Mouse (Mus musculus) gastrocnemius, postnatal 36 days (tissue): ENCODE data around the gene Ntm. TPM values are rescaled to one million over a fixed set of nuclear protein-coding genes. Genes with fewer than 3 reads are reported as not detected.

Experiments used
- DNase-seq, 2 experiments: peaks; one replicate each; pipeline ENCODE4 v3.0.0; 2022
- intact Hi-C: fragments of 180-260 bp; cut with DNase I; formaldehyde crosslinking; loops from one replicate; pipeline ENCODE4 v1.15.1; 2025
- long read RNA-seq, 2 experiments: library from polyadenylated mRNA; stranded (forward); transcript quantifications; one replicate each; pipeline ENCODE4 v2.0.0; 2021
- total RNA-seq, 2 experiments: library from RNA; stranded (reverse); gene quantifications; 2 replicates each; pipeline ENCODE4 v1.2.3; 2021

Gene Ntm
- 1 to 10 TPM in 1 of 2 experiments, under 1 TPM in 1; 0.64 to 1.5 TPM for total RNA-seq
- long read RNA-seq, experiment 1 = 0 reads
- long read RNA-seq, experiment 2, partial matches to known transcripts = 0 of 1 reads
- long read RNA-seq, experiment 2, other reads (novel, unspliced or antisense) = 1 of 1 reads

- intact Hi-C loops = no loop called here
- no peak for DNase-seq
These were observed at the start of gene Ntm for GRCm38 (mm10) chr9:29962978-29963377. Ntm (minus strand) TSS chr9:29963141.

- intact Hi-C loops = no loop called here
- DNase-seq = no peak
These were observed 42.8 kb upstream of the Ntm start for GRCm38 (mm10) chr9:30005701-30006100.

- DNase-seq = peak; percentile 28 to 38
- intact Hi-C loops = loop anchor here (2.0 kb wide), 1 partner anchor 259 kb away; no protein-coding TSS in a partner anchor
These were observed 40.7 kb upstream of the Ntm start for GRCm38 (mm10) chr9:30003612-30004011.

- intact Hi-C loops = no loop called here
- DNase-seq = no peak
These were observed 18.4 kb upstream of the Ntm start for GRCm38 (mm10) chr9:29981177-29981915.

GRCm38 (mm10) chr9:29961954-29962867, 730 bp downstream of the Ntm start:
- intact Hi-C loops = no loop called here
- DNase-seq = no peak

- DNase-seq = no peak
- intact Hi-C loops = no loop called here
These were observed 1.4 kb downstream of the Ntm start for GRCm38 (mm10) chr9:29961512-29961911.

GRCm38 (mm10) chr9:29960741-29961140, 2.2 kb downstream of the Ntm start:
- intact Hi-C loops = no loop called here
- DNase-seq = no peak

GRCm38 (mm10) chr9:29960236-29960635, 2.7 kb downstream of the Ntm start:
- DNase-seq = no peak
- intact Hi-C loops = no loop called here

- intact Hi-C loops = no loop called here
These were observed 6.0 kb downstream of the Ntm start for GRCm38 (mm10) chr9:29956936-29957335.

GRCm38 (mm10) chr9:29954031-29954430, 8.9 kb downstream of the Ntm start:
- intact Hi-C loops = no loop called here
- no peak for DNase-seq

More at GRCm38 (mm10) chr9:29956936-29957335, 6.0 kb downstream of the Ntm start:
- DNase-seq = no peak

- no peak for DNase-seq
- intact Hi-C loops = no loop called here
These were observed 13.9 kb downstream of the Ntm start for GRCm38 (mm10) chr9:29949041-29949440.

GRCm38 (mm10) chr9:29943209-29944070, 19.5 kb downstream of the Ntm start:
- intact Hi-C loops = no loop called here
- DNase-seq = no peak

GRCm38 (mm10) chr9:29942183-29942952, 20.6 kb downstream of the Ntm start:
- no peak for DNase-seq
- intact Hi-C loops = no loop called here

GRCm38 (mm10) chr9:29939517-29940034, 23.4 kb downstream of the Ntm start:
- intact Hi-C loops = no loop called here
- no peak for DNase-seq

- no peak for DNase-seq
- intact Hi-C loops = no loop called here
These were observed 34.1 kb downstream of the Ntm start for GRCm38 (mm10) chr9:29928796-29929195.

- intact Hi-C loops = no loop called here
- no peak for DNase-seq
These were observed 37.6 kb downstream of the Ntm start for GRCm38 (mm10) chr9:29925382-29925781.

GRCm38 (mm10) chr9:29898406-29899054, 64.4 kb downstream of the Ntm start:
- intact Hi-C loops = no loop called here
- DNase-seq = no peak

- intact Hi-C loops = no loop called here
- DNase-seq = no peak
These were observed 65.5 kb downstream of the Ntm start for GRCm38 (mm10) chr9:29897448-29897847.

- DNase-seq = no peak
- intact Hi-C loops = no loop called here
These were observed 70.1 kb downstream of the Ntm start for GRCm38 (mm10) chr9:29892792-29893191.
